Mouse (Mus musculus) adrenal gland, postnatal 36 days (tissue): ENCODE results near the gene Gm20696. TPM values are rescaled to one million over a fixed set of nuclear protein-coding genes. Genes with fewer than 3 reads are reported as not detected.

Source experiments
- DNase-seq, 2 experiments: peaks; one replicate each; pipeline ENCODE4 v3.0.0; 2021; ENCODE audit warnings: mixed read lengths in 1 of 2
- total RNA-seq, 2 experiments: library from RNA; stranded (reverse); gene quantifications; 2 replicates each; pipeline ENCODE4 v1.2.3; 2021

The Gm20696 gene
- total RNA-seq, 2 experiments from 2014 or later: 3.4 to 4.7 TPM

- no peak for DNase-seq
These were observed 42.1 kb downstream of the Gm20696 start for GRCm38 (mm10) chr6:99624542-99624941.

DNA sequence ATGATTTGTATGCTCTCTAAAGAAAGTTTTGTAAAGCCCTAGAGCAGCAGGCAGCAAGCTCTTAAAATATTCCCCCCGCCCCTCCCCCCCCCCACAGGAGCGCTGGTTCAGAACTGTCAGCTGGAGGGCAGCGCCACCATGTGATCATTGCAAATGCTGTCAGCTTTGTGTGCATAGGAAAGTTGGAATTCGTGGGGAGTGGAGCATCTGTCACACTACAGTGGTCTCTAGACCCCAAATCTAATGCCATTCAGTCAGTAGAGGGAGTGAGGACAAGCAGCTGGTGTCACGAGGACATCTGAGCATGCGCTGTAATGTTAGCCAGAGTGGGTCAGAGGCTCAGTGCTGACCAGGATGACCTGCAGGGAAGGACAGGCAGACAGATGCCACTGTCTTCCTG lies 43.0 kb downstream of the Gm20696 start:
- DNase-seq: peak; percentile 14 to 42

DNA sequence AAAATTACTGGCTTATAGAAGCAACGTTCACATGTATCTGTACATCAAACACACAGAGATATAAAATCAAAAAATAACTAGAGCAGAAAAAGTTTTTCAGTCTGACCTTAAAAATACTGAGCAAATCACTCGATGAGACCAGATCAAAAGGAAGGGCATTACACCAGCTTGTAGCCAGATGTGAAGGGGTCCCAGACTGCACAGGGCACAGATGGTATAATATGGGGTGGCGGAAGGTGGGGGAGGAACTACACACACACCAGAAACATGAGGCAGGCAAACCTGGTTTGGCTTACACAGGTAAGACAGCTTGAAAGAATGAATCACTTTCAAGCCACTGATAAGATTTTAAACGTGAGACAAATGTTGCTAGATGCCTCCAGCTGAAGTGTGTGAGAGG lies 45.4 kb downstream of the Gm20696 start:
- no peak for DNase-seq

GRCm38 (mm10) chr6:99620471-99620870 lies 46.1 kb downstream of the Gm20696 start:
- DNase-seq: no peak

- no peak for DNase-seq
These were observed 46.6 kb downstream of the Gm20696 start for GRCm38 (mm10) chr6:99619964-99620363.

DNA sequence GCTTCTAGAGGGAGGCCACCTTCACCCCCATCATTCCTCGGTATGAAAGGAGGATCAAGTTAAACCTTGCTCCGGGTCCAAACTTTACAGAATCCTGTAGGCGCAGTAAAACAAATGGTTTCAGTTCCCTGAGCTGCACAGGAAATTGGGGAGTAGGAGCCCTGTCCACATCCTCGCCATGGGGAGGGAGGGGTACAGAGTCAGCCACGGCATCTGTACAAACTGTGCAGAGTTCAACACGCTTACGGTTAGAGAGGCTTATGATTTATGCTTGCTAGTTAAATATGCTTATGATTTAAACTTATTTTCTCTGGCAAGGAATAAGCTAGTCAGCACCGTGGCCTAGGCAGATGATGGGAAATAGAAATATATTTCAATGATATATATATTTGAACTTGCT lies 47.1 kb downstream of the Gm20696 start:
- no peak for DNase-seq

GRCm38 (mm10) chr6:99617867-99618266 lies 48.7 kb downstream of the Gm20696 start:
- DNase-seq: no peak

GRCm38 (mm10) chr6:99617415-99617814 lies 49.2 kb downstream of the Gm20696 start:
- DNase-seq: no peak

- no peak for DNase-seq
These were observed 51.3 kb downstream of the Gm20696 start for GRCm38 (mm10) chr6:99615272-99615751.

DNA sequence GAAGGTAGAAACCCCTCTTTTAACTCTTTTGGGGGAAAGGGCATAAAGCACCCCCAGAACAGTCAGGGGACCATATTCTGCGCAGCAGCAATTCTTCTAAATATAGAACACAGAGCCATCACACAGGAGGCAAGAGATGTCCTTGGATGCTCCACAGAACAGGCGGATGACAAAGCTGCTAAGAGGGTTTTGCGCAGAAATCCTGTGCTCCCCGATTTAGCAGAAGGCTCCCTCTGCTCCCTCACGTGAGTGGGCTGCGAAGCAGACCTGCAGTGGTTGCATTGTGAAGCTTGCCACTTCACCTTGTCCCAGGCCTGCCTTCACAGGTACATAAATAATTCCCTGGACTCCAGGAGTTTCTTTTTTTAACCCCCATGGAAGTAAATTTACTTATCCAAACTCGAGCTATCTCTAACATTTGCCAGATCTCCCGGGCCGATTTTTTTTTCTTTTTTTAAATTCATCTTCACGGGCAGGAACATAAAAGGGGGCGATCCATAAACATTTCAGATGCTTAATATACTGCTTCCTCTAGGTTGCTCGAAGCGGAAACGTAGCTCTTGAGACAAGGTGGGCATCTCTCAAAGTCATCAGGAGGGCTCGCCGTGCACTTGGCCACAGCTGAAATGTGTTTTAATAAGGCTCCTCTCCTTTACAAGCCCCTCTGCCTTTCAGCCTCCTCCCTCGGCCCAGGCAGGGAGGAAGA lies 51.9 kb downstream of the Gm20696 start:
- no peak for DNase-seq

DNA sequence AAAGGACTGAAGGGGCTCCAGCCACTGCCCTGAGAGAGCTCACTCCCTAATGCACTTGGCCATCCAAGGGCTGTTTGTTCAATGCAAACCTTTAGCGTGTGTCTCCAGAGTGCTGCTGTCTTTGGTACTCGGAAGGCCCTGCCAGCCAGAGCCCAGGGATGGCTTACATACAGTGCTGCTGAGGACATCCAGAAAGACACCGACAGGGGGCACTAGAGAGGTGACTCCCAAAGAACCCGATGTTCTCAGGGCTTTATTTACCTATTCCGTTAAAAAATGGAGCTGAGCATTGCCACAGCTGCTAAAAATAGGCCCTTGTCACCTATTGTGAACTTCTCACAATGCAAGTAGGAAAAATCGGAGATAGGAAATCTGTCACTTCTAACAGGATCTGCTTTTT lies 54.7 kb downstream of the Gm20696 start:
- no peak for DNase-seq

DNA sequence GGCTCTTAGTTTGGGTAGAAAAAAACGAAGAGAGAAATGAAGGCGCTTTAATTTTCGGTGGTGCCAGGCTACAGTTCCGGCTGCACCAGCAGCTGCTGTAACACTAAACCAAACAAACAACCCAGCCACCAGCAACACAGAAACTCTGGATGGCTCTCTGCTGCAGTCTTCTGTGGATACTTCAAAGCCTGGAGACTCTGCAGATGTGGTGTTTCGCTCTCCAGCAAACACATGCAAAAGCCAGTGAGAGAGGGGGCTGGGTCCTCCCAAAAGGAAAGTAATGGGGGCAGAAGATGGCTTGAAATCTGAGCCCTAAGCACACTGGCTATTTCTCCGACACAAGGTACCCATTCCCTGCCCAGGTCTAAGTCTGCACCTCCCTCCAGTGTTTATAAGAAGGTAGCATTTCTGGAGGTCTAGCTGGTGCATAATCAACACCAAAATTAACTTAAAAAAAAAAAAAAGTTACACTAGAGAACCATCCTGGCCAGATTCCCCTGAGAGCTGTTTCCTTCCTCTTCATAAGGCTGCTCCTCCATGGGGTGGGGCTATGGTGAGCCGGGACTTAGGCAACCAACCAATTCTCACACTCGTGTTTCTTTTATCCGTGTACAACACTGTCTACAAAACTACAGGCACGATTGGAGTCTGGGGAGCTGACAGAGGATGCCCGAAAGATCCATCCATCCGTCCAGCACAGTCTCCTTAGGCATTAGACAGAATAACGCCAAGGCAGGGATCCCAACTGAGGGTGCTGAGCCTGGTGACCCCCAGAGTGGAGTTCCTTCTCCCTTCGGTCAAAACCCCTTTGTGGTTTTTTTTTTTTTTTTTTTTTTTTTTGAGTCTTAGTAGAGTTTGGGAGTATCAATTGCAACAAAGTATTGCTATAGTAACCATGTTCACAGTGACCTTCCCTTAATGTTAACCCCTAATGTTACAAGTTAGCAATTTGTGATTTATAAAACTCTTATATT lies 55.9 kb downstream of the Gm20696 start:
- peak in 1 of 2 experiments; percentile 47 for DNase-seq

DNA sequence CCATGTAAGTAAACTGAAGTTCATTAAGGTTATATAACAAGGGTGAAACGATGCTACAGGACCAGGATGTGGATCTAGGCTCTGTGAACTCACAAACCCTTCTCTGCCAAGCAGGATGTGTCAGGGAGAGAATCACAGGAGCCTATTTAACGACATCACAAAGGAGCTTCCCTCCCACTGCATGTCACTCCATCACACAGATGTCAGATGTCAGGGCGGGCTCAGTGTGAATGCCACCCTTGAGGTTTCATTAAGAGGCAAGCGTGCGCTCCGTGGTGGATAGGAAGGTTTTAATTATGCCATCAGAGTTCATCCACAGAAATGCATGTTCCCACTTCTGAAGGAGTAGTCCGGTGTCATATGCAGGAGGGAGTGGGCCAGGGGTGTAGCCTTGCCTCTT lies 60.5 kb downstream of the Gm20696 start:
- DNase-seq: no peak

- peak; percentile 46 to 76 for DNase-seq
These were observed 61.8 kb downstream of the Gm20696 start for GRCm38 (mm10) chr6:99604758-99605157.

GRCm38 (mm10) chr6:99602434-99602833 lies 64.2 kb downstream of the Gm20696 start:
- no peak for DNase-seq

DNA sequence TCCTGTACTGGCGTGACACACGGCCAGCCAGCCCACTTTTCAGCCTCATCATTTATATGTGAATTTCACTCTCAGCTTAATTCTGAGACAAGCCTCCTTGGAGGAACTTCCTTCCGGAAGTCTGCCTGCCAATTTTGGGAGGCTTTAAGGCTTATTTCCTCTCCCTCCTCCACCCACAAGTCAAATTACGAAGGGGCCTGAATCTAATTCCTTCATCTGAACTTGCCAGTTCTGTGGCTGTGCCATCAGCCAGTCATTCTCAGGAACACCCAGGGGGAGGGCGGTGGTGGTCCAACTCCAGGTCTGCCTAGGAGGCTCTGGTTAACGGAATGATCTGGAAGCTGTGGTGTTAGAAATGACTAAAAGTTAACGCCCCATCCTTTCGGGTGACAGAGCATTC lies 65.7 kb downstream of the Gm20696 start:
- DNase-seq: no peak

DNA sequence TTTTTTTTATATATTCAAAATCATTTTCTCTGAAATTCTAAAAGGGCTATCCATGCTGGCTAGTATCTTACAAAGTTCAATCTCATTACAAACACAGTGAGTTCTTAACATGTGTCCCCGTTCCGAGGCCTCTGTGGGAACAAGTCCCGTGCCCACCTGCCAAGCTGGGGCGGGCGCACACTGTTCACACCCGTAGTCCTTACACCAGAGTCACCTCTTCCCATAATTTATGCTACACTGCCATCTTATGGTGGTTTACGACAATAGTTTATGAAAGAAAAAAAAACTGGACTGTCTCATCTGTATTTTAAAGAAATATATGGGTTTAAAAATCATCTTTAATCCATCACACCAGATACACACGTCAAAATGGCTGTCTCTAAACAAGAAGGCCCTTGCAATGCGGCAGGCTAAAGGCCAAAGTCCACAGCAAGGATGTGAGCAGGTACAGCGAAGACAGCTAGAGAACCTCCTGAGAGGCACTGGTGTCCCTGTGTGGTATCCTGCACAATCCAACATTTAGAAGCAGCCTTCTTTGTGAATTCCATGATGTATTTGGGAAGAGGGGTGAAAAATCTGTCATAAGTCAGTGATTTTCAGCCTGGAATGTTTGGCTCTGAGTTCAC lies 66.3 kb downstream of the Gm20696 start:
- DNase-seq: peak; percentile 33 to 51

DNA sequence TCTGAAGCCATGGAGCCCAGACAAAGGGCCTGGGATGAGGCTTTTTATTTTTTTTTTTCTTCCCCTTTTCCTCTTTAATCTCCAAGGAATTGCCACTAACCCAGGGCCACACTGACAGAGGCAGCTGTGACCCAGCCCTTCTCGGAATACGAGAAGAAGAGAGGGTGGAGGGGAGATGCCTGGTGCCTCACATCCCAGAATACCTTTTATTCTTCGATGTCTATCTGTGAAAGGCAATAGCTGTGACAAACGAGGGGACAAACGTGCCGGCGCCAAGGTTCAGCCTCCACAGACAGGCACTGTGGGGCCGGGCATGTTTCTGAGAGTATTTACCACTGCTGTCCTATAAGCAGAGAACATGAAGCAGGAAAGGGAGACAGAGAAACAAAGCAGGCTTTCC lies 66.9 kb downstream of the Gm20696 start:
- DNase-seq: no peak

DNA sequence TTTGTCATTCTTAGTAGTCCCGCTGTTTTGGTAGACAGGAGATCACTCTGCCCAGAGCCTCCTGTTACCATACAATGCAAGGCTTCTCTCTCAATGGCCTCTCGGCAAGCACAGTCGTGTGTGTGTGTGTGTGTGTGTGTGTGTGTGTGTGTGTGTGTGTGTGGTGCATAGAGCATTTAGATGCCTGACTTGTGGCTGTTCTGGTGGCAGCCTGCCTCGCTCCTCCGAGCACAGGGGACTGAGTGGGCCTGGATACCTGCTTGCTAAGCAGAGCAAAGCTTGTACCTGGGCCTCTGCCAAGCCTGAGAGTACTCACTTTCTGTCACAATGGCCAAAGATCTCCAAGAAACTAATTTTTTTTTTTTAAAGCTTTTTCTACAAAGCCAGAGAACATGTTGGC lies 67.4 kb downstream of the Gm20696 start:
- no peak for DNase-seq

- DNase-seq: no peak
These were observed 89.6 kb downstream of the Gm20696 start for GRCm38 (mm10) chr6:99577040-99577439.

DNA sequence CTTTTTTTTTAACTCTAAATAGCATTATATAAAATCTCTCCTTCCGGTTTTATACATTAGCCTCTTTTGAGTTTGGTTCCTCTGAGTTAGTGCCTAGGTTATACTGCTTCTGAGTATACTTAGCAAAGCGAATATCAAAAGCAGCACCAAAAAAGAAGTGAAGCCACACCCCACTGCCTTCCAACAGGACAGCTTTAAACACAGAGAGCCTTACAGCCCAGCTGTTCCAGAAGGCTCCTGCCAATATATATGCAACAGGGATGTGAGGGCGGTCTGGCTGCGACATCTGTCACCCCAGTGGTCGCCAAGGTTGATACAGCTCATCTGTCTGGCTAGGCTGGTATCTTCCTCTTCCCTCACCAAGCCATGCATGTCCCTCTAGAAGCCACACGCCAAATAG lies 91.0 kb downstream of the Gm20696 start:
- no peak for DNase-seq

- DNase-seq: no peak
These were observed 93.3 kb downstream of the Gm20696 start for GRCm38 (mm10) chr6:99573343-99573742.

- DNase-seq: no peak
These were observed 94.5 kb downstream of the Gm20696 start for GRCm38 (mm10) chr6:99572071-99572470.
